Mouse (Mus musculus): ENCODE measurements around the gene Snx27. TPM values are rescaled to one million over a fixed set of nuclear protein-coding genes. Genes with fewer than 3 reads are reported as not detected.

The Snx27 gene
- polyA plus RNA-seq, 1 experiment from 2014 or later: 66.8 TPM

DNA sequence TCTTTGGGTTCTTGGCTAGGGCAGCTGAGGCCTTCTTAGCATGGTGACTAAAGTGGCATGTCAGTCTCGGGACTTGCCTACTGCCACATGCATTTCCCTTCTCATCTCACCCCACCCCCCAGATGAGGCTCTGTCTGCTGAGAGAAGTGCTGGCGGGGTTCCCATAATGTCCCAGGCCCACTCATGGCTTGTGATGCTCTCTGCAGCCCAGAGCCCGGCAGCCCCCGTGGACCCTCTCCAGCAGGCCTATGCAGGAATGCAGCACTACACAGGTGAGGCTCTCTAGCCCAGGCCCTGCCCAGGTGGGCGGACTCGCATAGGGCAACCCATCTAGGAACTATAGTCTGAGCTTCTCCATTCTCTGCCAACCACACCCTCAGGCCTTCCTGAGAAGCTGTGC, 94.9 kb downstream of the Snx27 start:
- WGBS: 79% methylated on average over 6 of the region's 6 CpGs

DNA sequence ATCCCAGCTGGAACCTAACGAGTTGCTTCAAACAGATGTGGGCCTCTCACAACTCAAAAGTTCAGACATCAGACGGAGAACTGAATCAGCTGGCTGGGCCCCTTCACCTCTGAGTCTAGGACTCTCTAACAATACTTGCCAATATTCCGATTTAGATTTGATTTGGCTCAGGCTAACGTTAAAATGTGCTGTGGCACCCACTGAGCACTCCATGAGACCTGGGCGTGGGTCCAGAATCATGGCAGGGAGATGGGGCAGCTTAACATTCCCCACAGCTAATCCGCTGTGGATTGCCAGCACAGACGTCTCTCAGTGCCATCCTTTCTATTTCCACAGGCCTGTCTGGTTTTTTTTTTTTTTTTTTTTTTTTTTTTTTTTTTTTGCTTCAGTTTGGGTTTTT, 96.6 kb downstream of the Snx27 start:
- Histone ChIP-seq H3K36me3 (ENCODE audit: control insufficient read depth, insufficient read depth, low read length) (peaks cover 85% of the 10 kb centered on the region), H3K4me1 (ENCODE audit: control insufficient read depth, insufficient read depth, low read length) (peaks cover 66% of the 10 kb centered on the region), H3K27ac (replicated peaks; ENCODE audit: low read depth, low read length) (peak overlapping the region; percentile 92), H3K27me3 (ENCODE audit: control insufficient read depth, insufficient read depth, low read length) (no peaks in the 10 kb centered on the region), H3K4me2 (ENCODE audit: low read length) (0 out of 2 replicates have a peak overlapping the region, but pooled peaks have one; percentile 96), H3K4me3 (replicated peaks; ENCODE audit: low read depth, low read length) (no peak overlapping the region), H3K9ac (replicated peaks; ENCODE audit: low read length) (no peak overlapping the region), H3K9me3 (ENCODE audit: control insufficient read depth, low read length) (no peaks in the 10 kb centered on the region)
- 48% methylated on average over 7 of the region's 7 CpGs for WGBS
- peak; percentile 54 for DNase-seq
- ATAC-seq (ENCODE audit: low FRiP score, low TSS enrichment): no peak

More for the DNA sequence above, 94.9 kb downstream of the Snx27 start:
- Histone ChIP-seq H3K27me3 (ENCODE audit: control insufficient read depth, insufficient read depth, low read length) (no peaks in the 10 kb centered on the region), H3K9me3 (ENCODE audit: control insufficient read depth, low read length) (no peaks in the 10 kb centered on the region), H3K4me1 (ENCODE audit: control insufficient read depth, insufficient read depth, low read length) (peaks cover 50% of the 10 kb centered on the region), H3K4me3 (replicated peaks; ENCODE audit: low read depth, low read length) (no peak overlapping the region), H3K36me3 (ENCODE audit: control insufficient read depth, insufficient read depth, low read length) (peaks cover 82% of the 10 kb centered on the region), H3K27ac (replicated peaks; ENCODE audit: low read depth, low read length) (peak overlapping the region; percentile 26; the same call in 1 of the 2 replicates), H3K4me2 (ENCODE audit: low read length) (no peak overlapping the region), H3K9ac (replicated peaks; ENCODE audit: low read length) (no peak overlapping the region)
- ATAC-seq (ENCODE audit: low FRiP score, low TSS enrichment) (no peak), DNase-seq (no peak)

DNA sequence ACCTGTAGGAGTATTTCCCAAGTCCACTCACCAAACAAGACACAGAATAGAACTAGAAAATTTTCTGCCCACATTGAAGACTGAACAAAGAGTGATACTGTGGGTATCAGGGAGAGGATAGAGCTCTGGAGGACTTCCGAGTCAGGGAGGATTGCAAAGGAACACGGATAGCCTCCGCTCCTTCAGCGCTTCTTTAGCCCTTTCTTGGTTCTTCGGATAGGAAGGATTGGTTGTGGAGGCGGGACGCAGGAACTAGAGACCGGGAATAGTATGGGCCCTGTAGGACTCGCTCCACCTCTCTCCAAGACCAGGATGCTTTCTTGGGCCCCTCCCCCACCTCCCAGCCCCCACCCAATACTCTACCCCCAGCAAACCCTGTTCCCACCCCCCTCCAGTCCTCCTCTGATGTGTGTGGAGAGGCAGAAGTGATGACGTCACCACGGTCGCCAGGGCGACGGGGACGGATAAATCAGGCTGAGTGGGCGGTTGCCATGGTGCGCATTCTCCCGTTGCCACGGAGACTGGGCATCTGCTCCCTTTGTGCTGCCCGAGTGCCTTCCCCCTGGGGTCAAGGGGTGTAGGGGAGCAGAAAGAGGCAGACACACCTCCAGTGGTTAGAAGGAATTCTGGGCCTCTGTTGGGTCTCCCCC, 98.6 kb downstream of the Snx27 start:
- Histone ChIP-seq H3K9me3 (ENCODE audit: control insufficient read depth, low read length) (no peaks in the 10 kb centered on the region), H3K4me3 (replicated peaks; ENCODE audit: low read depth, low read length) (peak overlapping the region; percentile 25), H3K4me2 (ENCODE audit: low read length) (peak overlapping the region; percentile 96), H3K9ac (replicated peaks; ENCODE audit: low read length) (peak overlapping the region; percentile 39), H3K27ac (replicated peaks; ENCODE audit: low read depth, low read length) (peak overlapping the region; percentile 92), H3K36me3 (ENCODE audit: control insufficient read depth, insufficient read depth, low read length) (peaks cover 69% of the 10 kb centered on the region), H3K4me1 (ENCODE audit: control insufficient read depth, insufficient read depth, low read length) (peaks cover 71% of the 10 kb centered on the region), H3K27me3 (ENCODE audit: control insufficient read depth, insufficient read depth, low read length) (no peaks in the 10 kb centered on the region)
- DNase-seq (peak; percentile 98), ATAC-seq (ENCODE audit: low FRiP score, low TSS enrichment) (peak; percentile 92)
- 2% methylated on average over 20 of the region's 20 CpGs for WGBS

DNA sequence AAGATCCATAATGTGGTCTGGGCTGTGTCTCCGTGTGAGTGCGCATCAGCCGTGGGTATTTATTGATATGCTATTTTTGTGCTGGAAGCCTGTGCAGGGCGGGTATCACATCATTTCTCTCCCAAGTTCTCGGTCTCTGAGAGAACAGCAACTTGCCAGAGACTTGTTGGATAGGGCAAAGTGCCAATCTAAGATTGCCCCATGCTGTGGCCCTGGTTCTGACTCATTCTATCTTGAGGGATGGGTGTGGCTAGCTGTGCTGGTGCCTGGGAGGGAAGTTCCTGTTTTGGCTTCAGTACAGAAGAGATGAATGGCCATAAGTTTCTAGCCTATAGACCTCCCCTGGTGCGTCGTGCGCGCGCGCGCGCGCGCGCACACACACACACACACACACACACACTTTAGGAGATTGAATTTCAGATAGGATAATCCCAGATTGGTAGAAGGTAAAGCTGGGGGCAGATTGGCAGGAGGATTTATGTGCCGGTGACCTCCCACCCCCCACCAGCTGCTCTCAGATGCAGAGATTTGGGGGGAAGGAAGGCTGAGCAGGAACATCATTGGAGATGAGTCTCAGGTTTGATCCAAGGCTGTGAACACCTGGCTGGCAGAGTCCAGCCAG, 99.6 kb downstream of the Snx27 start:
- 0 out of 2 replicates have a peak overlapping the region, but pooled peaks have one; percentile 16 for H3K9ac ChIP-seq (replicated peaks; ENCODE audit: low read length)
- no peaks in the 10 kb centered on the region for H3K9me3 ChIP-seq (ENCODE audit: control insufficient read depth, low read length)

DNA sequence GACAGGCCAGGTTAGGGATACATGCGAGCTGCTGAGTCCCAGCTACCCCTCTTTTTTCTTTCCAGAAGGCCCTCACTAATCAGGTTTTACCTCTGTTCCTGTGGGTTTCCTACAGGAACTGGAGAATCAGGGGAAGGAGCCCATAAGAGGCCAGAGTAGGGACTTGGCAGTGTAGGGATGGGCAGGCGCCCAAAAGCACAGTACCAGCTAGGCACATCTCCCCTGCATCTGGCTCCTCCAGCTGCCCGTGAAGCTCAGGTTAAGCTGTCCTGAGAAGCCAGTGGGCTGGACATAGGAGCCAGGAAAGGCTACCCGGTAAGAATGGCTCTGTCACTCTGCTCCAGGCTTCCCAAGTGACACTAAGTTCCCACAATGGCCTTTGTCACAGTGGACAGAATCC, 101.1 kb downstream of the Snx27 start:
- Histone ChIP-seq H3K27me3 (ENCODE audit: control insufficient read depth, insufficient read depth, low read length) (no peaks in the 10 kb centered on the region), H3K27ac (replicated peaks; ENCODE audit: low read depth, low read length) (peak overlapping the region; percentile 92), H3K4me1 (ENCODE audit: control insufficient read depth, insufficient read depth, low read length) (peaks cover 71% of the 10 kb centered on the region), H3K9ac (replicated peaks; ENCODE audit: low read length) (no peak overlapping the region), H3K4me3 (replicated peaks; ENCODE audit: low read depth, low read length) (no peak overlapping the region; the same call in 1 of the 2 replicates), H3K36me3 (ENCODE audit: control insufficient read depth, insufficient read depth, low read length) (peaks cover 44% of the 10 kb centered on the region), H3K4me2 (ENCODE audit: low read length) (peak overlapping the region; percentile 96), H3K9me3 (ENCODE audit: control insufficient read depth, low read length) (no peaks in the 10 kb centered on the region)
- DNase-seq: no peak
- WGBS: 62% methylated on average over 4 of the region's 4 CpGs
- no peak for ATAC-seq (ENCODE audit: low FRiP score, low TSS enrichment)

More for the DNA sequence above, 99.6 kb downstream of the Snx27 start:
- 79% methylated on average over 17 of the region's 17 CpGs for WGBS
- H3K27ac ChIP-seq (replicated peaks; ENCODE audit: low read depth, low read length): peak overlapping the region; percentile 92
- peaks cover 58% of the 10 kb centered on the region for H3K36me3 ChIP-seq (ENCODE audit: control insufficient read depth, insufficient read depth, low read length)
- 0 out of 2 replicates have a peak overlapping the region, but pooled peaks have one; percentile 3 for H3K4me3 ChIP-seq (replicated peaks; ENCODE audit: low read depth, low read length)
- no peaks in the 10 kb centered on the region for H3K27me3 ChIP-seq (ENCODE audit: control insufficient read depth, insufficient read depth, low read length)
- peaks cover 71% of the 10 kb centered on the region for H3K4me1 ChIP-seq (ENCODE audit: control insufficient read depth, insufficient read depth, low read length)
- DNase-seq: no peak
- H3K4me2 ChIP-seq (ENCODE audit: low read length): peak overlapping the region; percentile 96
- ATAC-seq (ENCODE audit: low FRiP score, low TSS enrichment): no peak

DNA sequence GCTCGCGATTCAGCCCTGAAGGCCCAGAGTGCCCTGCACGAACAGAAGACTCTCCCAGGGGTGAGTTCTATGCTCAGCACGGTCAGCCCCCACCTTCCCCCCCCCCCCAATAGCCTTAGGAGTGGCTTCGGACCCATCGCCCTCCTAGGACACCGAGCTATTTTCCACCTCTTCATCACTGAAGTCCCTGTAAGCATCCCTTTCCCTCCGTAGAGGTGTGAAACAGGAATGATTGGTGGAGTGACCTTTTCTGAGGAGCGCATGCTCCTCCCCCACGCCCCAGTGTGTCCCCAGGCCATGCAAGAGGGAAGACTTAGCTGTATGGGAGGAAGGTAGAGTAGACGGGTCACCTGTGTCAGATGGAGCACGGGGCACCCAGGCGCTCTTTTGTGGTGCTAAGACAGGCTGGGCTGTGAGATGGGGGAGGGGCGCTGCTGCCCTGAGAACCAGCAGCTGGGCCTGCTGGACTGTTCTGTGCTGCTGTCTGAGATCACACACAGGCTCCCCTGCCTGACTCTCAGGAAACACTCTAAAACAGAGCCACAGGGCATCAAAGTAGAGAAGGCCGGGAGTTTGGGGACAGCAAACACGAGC, 102.1 kb downstream of the Snx27 start, which contains the start of gene Riiad1:
Gene Riiad1 (minus strand): TSS at position 51 of the 594 bp plus-strand sequence.
- Histone ChIP-seq H3K4me3 (replicated peaks; ENCODE audit: low read depth, low read length) (peak within 1 kb of the TSS; percentile 73), H3K27ac (replicated peaks; ENCODE audit: low read depth, low read length) (peak within 1 kb of the TSS; percentile 94), H3K9me3 (ENCODE audit: control insufficient read depth, low read length) (no peaks in the 10 kb centered on the region), H3K36me3 (ENCODE audit: control insufficient read depth, insufficient read depth, low read length) (peaks cover 34% of the 10 kb centered on the region), H3K4me2 (ENCODE audit: low read length) (peak within 1 kb of the TSS; percentile 96), H3K4me1 (ENCODE audit: control insufficient read depth, insufficient read depth, low read length) (peaks cover 66% of the 10 kb centered on the region), H3K27me3 (ENCODE audit: control insufficient read depth, insufficient read depth, low read length) (no peaks in the 10 kb centered on the region), H3K9ac (replicated peaks; ENCODE audit: low read length) (peak within 1 kb of the TSS; percentile 95)
- WGBS: 10% methylated on average over 16 of the region's 16 CpGs
- DNase-seq (no peak), ATAC-seq (ENCODE audit: low FRiP score, low TSS enrichment) (no peak)

DNA sequence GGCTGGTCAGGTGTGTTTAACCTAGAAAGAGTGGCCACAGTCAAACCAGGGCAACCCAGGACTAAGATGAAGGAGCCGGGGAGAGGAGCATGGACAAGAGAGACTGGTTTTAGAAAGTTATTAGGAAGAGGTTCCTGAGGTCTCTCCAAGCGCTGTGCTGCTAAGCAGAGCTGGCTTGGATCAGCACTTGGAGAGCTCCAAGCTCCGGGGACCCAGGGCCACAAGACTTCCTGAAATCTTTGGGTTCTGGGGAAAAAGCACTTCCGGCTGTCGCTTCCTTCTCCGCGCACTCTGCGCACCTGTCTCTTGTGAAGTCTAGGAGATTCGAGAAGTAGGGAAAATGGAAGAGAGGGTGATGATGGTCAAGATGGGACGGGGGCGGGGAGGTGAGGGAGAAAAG, 103.0 kb downstream of the Snx27 start:
- WGBS: 10% methylated on average over 11 of the region's 11 CpGs
- Histone ChIP-seq H3K9ac (replicated peaks; ENCODE audit: low read length) (peak overlapping the region; percentile 95), H3K4me3 (replicated peaks; ENCODE audit: low read depth, low read length) (peak overlapping the region; percentile 73), H3K36me3 (ENCODE audit: control insufficient read depth, insufficient read depth, low read length) (peaks cover 27% of the 10 kb centered on the region), H3K9me3 (ENCODE audit: control insufficient read depth, low read length) (no peaks in the 10 kb centered on the region), H3K4me1 (ENCODE audit: control insufficient read depth, insufficient read depth, low read length) (peaks cover 57% of the 10 kb centered on the region), H3K27me3 (ENCODE audit: control insufficient read depth, insufficient read depth, low read length) (no peaks in the 10 kb centered on the region), H3K27ac (replicated peaks; ENCODE audit: low read depth, low read length) (peak overlapping the region; percentile 94), H3K4me2 (ENCODE audit: low read length) (peak overlapping the region; percentile 96)
- DNase-seq (peak; percentile 57), ATAC-seq (ENCODE audit: low FRiP score, low TSS enrichment) (no peak)

DNA sequence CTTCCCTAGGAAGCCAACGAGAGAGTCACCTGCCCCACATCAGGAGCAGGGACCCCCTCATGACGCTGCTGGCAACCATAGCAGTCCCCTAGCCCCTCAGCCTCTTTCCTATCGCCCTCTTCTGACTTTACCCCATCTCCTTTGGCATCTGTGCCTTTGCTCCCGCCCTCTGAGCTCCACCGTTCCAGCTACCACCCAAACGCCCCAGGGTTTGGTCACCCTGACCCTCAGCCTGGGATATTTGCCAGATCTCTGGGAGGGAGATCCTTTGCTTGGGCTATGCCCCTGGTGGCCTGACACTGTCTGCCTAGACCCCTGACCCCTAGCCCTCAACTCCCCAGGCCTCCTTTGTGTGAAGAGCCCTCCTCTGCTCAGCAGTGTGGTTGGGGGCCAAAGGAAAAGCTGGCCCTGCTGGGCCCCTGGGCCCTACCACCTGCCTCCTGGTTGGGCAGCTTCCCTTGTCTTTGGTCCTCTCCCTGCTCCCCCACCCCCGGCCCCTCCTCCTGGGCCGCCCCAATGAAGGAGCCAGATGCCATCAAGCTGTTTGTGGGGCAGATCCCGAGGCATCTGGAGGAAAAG, 103.8 kb downstream of the Snx27 start:
- peaks cover 48% of the 10 kb centered on the region for H3K4me1 ChIP-seq (ENCODE audit: control insufficient read depth, insufficient read depth, low read length)
- H3K27me3 ChIP-seq (ENCODE audit: control insufficient read depth, insufficient read depth, low read length): no peaks in the 10 kb centered on the region
- H3K9me3 ChIP-seq (ENCODE audit: control insufficient read depth, low read length): no peaks in the 10 kb centered on the region
- 2% methylated on average over 9 of the region's 9 CpGs for WGBS
- H3K4me3 ChIP-seq (replicated peaks; ENCODE audit: low read depth, low read length): peak overlapping the region; percentile 73
- peak; percentile 43 for DNase-seq
- peak overlapping the region; percentile 96 for H3K4me2 ChIP-seq (ENCODE audit: low read length)
- ATAC-seq (ENCODE audit: low FRiP score, low TSS enrichment): peak; percentile 7; the same call in 1 of the 2 replicates
- H3K9ac ChIP-seq (replicated peaks; ENCODE audit: low read length): peak overlapping the region; percentile 95
- H3K27ac ChIP-seq (replicated peaks; ENCODE audit: low read depth, low read length): peak overlapping the region; percentile 94
- H3K36me3 ChIP-seq (ENCODE audit: control insufficient read depth, insufficient read depth, low read length): peaks cover 27% of the 10 kb centered on the region

All from midbrain, embryonic 14.5 days (tissue).